Mouse (Mus musculus) olfactory bulb, adult 2 months (tissue): Measurements from ENCODE around the gene Tfdp2.
"Not testable (repeated sequence)": the region's sequence is repeated elsewhere in the genome, so short reads cannot be mapped to it uniquely, and the experiment has no call there.

Experiments
- CTCF ChIP-seq: fragments of 200-500 bp; IDR thresholded peaks from 2 replicates; pipeline ENCODE4 v1.5.1; 2012; ENCODE audit warnings: low read depth, mild to moderate bottlenecking, low read length, moderate library complexity; ENCODE audit not compliant: insufficient read depth
- POLR2A ChIP-seq: fragments of 200-500 bp; IDR thresholded peaks from 2 replicates; pipeline ENCODE4 v1.6.1; 2012; ENCODE audit warnings: mild to moderate bottlenecking, low read depth, low read length, moderate library complexity; ENCODE audit not compliant: insufficient read depth

- not testable (repeated sequence) for TF ChIP-seq CTCF, POLR2A
Observed at GRCm38 (mm10) chr9:96351771-96352170, 155.7 kb downstream of the Tfdp2 start.
